Mouse (Mus musculus) splenic B cell, adult 2 months (primary cell): ENCODE data around the gene Arfgap3.
"Not testable (repeated sequence)": the region's sequence is repeated elsewhere in the genome, so short reads cannot be mapped to it uniquely, and the experiment has no call there.

Experiments used
- DNase-seq: peaks from one replicate; pipeline ENCODE4 v3.0.0-alpha.2; 2011; ENCODE audit warnings: low read depth, low spot score
- H3K27me3 ChIP-seq: 2 replicates; pipeline ENCODE4 v1.6.1; 2012; ENCODE audit warnings: mild to moderate bottlenecking, low read length, moderate library complexity, mixed read lengths; ENCODE audit not compliant: control insufficient read depth, poor library complexity, insufficient read depth, severe bottlenecking
- H3K36me3 ChIP-seq: 2 replicates; pipeline ENCODE4 v1.6.1; 2012; ENCODE audit warnings: mild to moderate bottlenecking, low read length, moderate library complexity, mixed read lengths; ENCODE audit not compliant: control insufficient read depth, poor library complexity, insufficient read depth, severe bottlenecking

The Arfgap3 gene

GRCm38 (mm10) chr15:83293706-83294645, 56.1 kb downstream of the Arfgap3 start:
- no peaks in the 10 kb centered on the region for H3K27me3 ChIP-seq
- no peak for DNase-seq
- no peaks in the 10 kb centered on the region for H3K36me3 ChIP-seq

GRCm38 (mm10) chr15:83293144-83293543, 56.9 kb downstream of the Arfgap3 start:
- no peaks in the 10 kb centered on the region for H3K36me3 ChIP-seq
- DNase-seq = no peak
- no peaks in the 10 kb centered on the region for H3K27me3 ChIP-seq

GRCm38 (mm10) chr15:83292261-83293056, 57.6 kb downstream of the Arfgap3 start:
- H3K27me3 ChIP-seq = no peaks in the 10 kb centered on the region
- H3K36me3 ChIP-seq = no peaks in the 10 kb centered on the region
- DNase-seq = no peak

DNA sequence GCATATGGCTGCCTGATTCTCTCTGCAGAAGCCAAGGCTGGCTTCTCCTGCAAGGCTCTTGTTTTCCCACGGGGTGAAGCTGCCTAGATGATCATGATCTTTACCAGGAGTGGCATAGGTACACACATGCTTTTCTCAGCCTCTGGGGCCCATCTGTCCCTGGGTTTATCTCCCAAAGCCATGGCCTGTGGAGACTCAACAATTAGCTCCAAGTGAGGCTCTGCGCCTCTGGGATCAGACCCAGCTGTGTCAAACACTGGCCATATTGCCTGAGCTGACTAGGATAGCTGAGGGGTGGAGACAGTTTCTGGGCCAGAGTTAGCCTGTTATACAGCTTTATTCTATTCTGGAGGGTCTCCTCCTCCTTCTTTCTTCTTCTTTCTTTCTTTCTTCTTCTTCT, 59.1 kb downstream of the Arfgap3 start:
- no peaks in the 10 kb centered on the region for H3K36me3 ChIP-seq
- H3K27me3 ChIP-seq = no peaks in the 10 kb centered on the region
- DNase-seq = no peak

GRCm38 (mm10) chr15:83284828-83285227, 65.2 kb downstream of the Arfgap3 start:
- H3K27me3 ChIP-seq = no peaks in the 10 kb centered on the region
- no peaks in the 10 kb centered on the region for H3K36me3 ChIP-seq
- DNase-seq = no peak

DNA sequence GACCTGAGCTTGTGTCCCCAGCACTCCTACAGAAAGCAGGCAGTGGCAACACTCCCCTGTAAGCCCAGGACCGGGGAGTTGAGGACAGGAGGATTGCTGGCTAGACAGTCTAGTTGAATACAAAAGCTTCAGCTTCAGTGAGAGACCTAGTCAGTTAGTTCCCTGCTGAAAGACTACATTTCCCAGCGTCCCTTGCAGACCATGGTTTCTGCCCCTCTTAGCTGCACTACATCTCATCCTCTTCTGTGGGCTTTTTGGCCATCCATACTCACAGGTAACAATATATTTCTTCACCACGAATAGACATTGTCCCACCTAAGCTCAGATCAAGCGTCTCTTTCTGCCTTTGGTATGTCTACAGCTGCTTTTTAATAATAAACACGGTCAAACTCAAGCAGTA, 67.7 kb downstream of the Arfgap3 start:
- no peak for DNase-seq
- Histone ChIP-seq H3K36me3 (no peaks in the 10 kb centered on the region), H3K27me3 (no peaks in the 10 kb centered on the region)

GRCm38 (mm10) chr15:83281303-83281702, 68.7 kb downstream of the Arfgap3 start:
- no peaks in the 10 kb centered on the region for H3K36me3 ChIP-seq
- DNase-seq = no peak

DNA sequence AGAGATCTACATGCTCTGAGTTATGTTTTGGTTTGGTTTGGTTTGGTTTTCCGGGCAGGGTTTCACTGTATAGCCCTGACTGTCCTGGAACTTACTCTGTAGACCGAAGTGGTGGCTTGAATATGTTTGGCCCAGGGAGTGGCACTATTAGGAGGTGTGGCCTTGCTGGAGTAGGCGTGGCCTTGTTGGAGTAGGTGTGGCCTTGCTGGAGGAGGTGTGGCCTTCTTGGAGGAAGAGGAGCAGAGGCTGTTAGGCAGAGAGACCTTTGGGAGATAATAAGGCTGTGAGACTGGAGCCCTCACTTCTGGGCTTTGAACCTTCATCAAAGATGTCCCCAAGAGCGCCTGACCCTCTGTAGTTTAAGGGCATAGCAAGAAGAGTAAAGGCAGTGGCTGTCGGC, 71.5 kb downstream of the Arfgap3 start:
- no peaks in the 10 kb centered on the region for H3K27me3 ChIP-seq
- DNase-seq = no peak
- H3K36me3 ChIP-seq = no peaks in the 10 kb centered on the region

More at GRCm38 (mm10) chr15:83281303-83281702, 68.7 kb downstream of the Arfgap3 start:
- no peaks in the 10 kb centered on the region for H3K27me3 ChIP-seq

DNA sequence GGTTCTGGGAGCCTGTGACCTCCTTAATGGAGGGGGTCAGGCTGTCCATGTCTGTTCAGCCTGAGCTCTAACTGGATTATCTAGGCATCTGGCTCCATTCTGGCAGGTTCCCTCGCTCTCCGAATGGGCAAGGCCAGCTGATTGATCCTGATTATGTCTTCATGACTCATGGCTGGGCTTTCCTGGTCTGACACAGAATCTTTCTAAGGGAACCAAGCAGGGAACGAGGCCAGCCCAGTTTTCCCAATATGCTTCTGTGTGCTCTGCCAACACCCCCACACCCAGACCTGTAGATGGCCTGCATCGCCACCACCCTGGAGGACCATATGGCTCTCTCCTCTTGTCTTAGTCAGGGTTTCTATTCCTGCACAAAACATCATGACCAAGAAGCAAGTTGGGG, 72.6 kb downstream of the Arfgap3 start:
- no peaks in the 10 kb centered on the region for H3K36me3 ChIP-seq
- no peaks in the 10 kb centered on the region for H3K27me3 ChIP-seq
- no peak for DNase-seq

GRCm38 (mm10) chr15:83274237-83274636, 75.8 kb downstream of the Arfgap3 start:
- not testable (repeated sequence) for H3K36me3 ChIP-seq, H3K27me3 ChIP-seq, DNase-seq

- H3K27me3 ChIP-seq = no peaks in the 10 kb centered on the region
- no peak for DNase-seq
- H3K36me3 ChIP-seq = no peaks in the 10 kb centered on the region
These were observed 77.0 kb downstream of the Arfgap3 start for GRCm38 (mm10) chr15:83273017-83273416.

- not testable (repeated sequence) for DNase-seq, H3K36me3 ChIP-seq, H3K27me3 ChIP-seq
These were observed 78.8 kb downstream of the Arfgap3 start for GRCm38 (mm10) chr15:83271221-83271620.

- not testable (repeated sequence) for H3K36me3 ChIP-seq, H3K27me3 ChIP-seq, DNase-seq
These were observed 80.1 kb downstream of the Arfgap3 start for GRCm38 (mm10) chr15:83269985-83270384.

GRCm38 (mm10) chr15:83268428-83268827, 81.6 kb downstream of the Arfgap3 start:
- DNase-seq, H3K27me3 ChIP-seq, H3K36me3 ChIP-seq: not testable (repeated sequence)

DNA sequence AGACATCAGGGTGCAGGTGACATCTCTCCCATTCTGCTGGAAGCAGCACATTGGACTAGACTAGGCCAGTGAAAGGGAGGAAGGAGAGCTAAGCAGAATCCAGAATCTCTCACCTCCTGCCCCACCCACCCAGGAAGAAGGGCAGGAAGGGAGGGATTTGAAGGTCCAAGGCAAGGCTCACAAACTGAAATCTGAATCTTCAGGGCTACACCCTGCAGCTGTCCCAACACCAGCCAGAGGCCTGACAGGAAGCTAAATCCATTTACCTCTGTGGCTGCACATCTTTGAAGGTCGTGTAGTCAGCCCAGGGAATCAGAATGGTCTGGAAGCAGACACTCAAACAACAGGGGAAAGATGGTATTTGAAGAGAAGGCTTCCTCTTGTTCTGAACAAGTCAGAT, 84.8 kb downstream of the Arfgap3 start:
- no peaks in the 10 kb centered on the region for H3K36me3 ChIP-seq
- DNase-seq = no peak
- H3K27me3 ChIP-seq = no peaks in the 10 kb centered on the region
